Mouse (Mus musculus) MN1 (cell line): ENCODE measurements around the gene Nrip2.

Experiments used
- DNase-seq: peaks from one replicate; pipeline ENCODE4 v3.0.0-alpha.2; 2016; ENCODE audit warnings: low spot score

The Nrip2 gene

GRCm38 (mm10) chr6:128437731-128438316 lies 38.7 kb downstream of the Nrip2 start:
- DNase-seq = peak; percentile 52

DNA sequence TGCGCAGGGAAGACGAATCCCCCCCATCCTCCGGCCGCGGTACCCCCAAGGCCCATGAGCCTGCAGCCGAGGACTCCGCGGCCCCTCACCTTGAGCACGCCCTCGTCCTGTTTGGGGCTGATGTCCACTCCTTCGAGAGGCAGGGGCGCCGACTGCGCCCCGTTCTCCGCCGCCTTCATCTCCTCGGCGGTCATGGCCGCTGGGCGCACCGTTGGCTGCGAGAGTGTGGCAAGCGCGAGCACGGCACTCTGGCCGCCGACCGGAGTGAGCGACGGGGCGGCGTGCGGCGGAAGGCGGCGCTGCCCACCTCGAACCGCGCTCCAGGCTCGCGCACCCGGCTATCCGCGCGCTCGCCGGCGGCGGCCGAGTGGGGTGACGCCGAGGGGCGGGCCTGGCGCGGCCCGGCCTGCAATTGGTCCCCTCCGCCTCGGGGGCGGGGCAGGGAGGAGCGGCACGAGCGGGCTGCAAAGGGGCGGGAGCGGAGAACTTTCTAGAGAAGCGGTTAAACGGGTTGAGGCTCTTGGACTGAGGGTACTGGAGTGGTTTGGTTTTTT lies 39.3 kb downstream of the Nrip2 start, which contains the start of gene Fkbp4:
TSS of gene Fkbp4 (minus strand) at position 361 of the 554 bp plus-strand sequence.
- DNase-seq = peak; percentile 93

DNA sequence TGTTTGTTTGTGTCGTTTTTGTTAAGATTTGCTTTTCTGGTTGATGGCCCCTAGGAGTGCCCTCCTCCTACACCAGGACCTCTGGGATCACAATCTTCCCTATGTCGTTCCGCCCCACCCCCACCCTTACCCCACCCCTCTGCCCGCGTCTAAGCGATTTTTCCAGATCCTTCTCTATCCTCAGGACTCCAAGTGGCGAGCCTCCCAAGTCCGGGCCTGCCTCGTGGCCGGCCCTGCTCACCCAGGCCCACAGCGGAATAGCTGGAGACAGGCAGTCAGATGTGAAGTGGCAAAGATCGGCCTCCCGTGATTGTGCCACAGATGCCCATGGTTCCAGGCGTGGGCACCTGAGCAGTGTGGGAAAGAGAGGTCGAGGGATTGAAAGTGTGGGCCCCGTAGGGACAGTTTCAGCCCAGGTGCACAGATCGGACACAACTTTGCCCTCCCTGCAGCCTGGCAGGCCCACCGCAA lies 39.8 kb downstream of the Nrip2 start:
- peak; percentile 57 for DNase-seq

DNA sequence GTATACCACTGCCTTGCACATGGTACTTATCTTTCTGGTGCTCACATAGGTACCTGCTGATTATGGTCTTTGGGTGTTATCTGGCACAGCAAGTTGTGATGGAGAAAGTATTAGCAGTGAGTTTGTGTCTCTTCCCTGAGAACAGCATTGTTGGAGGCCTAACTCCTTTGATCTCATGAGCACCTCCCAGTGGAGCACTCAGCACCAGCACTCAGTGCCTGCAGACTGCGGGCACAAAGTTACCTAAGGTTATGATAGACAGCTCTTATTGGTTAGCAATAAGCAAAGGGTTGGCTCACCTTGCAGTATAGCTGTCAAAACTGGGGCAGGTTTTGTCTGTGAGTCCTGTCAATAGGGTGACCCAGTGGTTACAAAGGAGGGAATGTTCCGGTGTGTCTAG lies 41.1 kb downstream of the Nrip2 start:
- no peak for DNase-seq

DNA sequence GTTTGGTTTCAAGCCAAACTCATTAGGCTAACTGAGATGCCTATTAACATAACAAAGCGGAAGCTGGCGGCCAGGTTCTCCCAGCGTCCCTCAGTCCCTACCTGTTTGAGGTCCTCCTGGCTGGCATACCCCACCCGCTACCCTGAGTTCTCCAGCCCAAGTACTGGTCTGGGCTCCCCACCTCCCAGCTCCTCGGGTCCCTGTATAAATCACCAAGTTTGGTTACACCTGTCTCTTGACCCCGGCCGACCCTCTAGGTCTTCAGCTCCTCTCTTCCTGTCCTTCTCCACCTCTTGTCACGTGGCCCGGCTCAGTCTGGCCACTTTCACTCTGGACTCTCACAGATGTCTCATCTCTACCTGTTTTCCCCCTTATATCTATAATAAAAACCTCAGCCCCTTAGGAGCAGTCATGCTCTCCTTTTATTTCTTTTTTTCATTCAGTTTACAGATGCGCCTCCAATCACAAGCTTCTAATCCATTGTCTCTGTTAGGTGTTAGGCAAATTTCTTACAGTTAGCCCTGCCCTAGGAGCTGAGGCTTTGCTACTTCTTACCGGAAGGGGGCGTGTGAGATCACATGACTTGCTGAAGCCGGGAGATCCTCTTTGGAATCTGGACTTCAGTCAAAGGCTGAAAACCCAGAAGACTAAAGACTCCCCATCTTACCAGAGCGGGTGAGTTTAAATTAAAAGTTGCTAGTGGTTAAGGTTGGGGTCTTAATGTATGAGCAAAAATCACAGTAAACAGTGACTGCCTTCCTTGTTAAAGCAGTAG lies 46.9 kb downstream of the Nrip2 start:
- no peak for DNase-seq

DNA sequence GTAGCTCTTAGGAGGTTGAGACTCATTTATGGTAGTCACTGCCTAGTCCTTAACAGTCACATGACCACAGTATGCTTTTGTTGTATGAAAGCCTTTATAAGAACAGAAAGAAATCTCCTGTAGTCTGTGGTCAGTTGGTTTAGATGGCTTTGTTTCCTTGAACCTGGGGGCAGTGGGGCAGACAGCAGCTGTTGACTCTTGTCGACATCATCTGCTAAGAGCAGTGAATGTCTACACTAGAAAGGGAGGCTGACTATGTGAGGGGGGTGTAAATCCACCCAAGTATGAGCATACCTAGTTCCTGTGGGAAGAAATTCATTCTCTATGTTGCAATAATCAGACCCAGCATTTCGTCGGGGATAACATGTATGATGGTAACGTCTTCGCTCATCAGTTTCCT lies 48.0 kb downstream of the Nrip2 start:
- no peak for DNase-seq

GRCm38 (mm10) chr6:128455835-128456605 lies 56.9 kb downstream of the Nrip2 start:
- DNase-seq = no peak

DNA sequence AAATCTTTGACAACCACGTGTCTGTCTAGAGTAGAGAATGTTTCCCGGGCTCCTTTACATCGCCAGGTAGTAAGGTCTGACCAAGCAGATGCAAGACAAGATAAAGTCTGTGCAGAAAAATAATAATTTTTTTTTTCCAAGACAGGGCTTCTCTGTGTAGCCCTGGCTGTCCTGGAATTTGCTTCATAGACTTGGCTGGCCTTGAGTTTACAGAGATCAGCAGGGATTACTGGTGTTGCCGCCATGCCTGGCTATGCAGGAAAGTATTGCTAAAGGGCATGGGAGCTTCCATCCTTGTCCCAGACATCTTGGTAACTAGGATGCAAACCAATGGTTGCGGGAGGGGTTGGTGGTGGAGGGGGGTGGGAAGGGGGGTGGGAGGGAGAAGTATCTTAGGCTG lies 58.1 kb downstream of the Nrip2 start:
- no peak for DNase-seq

DNA sequence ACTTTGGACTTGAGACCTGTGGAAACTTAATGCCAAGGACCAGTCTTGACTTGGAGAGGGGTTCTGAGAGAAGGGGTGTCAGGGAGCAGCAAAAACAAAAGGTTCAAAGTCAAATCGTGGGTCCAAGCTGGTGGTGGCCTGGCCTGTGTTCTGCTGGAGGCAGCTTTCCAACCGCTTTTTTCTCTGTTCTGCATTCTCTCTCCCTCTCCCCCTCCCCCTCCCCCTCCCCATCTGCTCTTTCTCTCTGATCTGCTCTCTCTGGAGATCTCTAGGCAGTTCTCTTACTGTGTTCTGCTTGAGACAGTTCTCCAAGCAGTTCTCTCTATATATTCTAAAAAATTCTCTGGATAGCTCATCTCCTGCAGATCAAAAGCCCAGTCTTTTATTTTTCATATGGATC lies 61.2 kb downstream of the Nrip2 start:
- DNase-seq = no peak

GRCm38 (mm10) chr6:128460729-128461503 lies 61.8 kb downstream of the Nrip2 start:
- no peak for DNase-seq

DNA sequence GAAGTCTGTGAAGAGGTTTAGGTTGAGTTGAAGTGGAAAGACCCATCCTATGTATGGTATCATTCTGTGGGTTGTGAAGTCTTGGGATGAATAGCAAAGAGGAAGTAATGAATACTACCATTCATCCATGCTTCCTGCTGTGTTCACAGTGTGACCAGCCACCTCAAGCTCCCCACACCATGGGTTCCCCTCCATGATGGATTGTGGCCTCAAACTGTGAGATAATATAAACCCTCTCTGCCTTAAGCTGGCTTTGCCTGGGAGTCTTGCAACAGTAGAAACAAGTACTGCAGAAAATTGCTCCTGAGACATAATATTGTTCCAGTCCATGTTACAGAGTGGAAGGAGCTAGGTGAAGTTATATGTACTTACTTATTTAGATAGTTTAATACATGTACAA lies 62.5 kb downstream of the Nrip2 start:
- no peak for DNase-seq

DNA sequence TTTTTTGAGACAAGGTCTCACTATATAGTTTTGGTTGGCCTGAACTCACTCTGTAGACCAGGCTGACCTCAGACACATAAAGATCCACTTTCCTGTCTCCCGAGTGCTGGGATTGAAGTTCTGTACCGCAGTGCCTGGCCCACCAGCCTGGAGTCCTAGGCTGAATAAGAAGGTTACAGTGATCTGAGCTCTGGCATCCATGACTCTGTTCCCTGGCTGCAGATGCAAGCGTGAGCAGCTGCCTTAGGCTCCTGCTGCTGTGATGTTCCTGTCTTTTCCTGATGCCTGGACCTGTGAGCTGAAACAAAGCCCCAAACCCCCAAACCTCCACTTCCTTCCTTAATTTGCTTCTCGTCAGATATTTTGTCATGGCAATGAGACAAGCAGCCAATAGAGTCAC lies 65.9 kb downstream of the Nrip2 start:
- no peak for DNase-seq
